Mouse (Mus musculus) kidney, embryonic 14.5 days (tissue): ENCODE measurements around the gene Wdr63. TPM values are rescaled to one million over a fixed set of nuclear protein-coding genes. Genes with fewer than 3 reads are reported as not detected.

ENCODE experiments used
- ATAC-seq: fragments of 200-750 bp; cut with Nextera tagmentation; 2 replicates; pipeline ENCODE4 v1.8.0; 2017; ENCODE audit warnings: moderate number of reproducible peaks, mild to moderate bottlenecking, moderate TSS enrichment, moderate library complexity; ENCODE audit not compliant: low FRiP score, low TSS enrichment
- H3K27ac ChIP-seq: fragments of 300-500 bp; sonication (generic); 2 replicates; pipeline ENCODE4 v1.5.1; 2014; ENCODE audit warnings: low read depth, mild to moderate bottlenecking, low read length, moderate library complexity, mixed read lengths
- H3K27me3 ChIP-seq: fragments of 300-500 bp; sonication (generic); 2 replicates; pipeline ENCODE4 v1.6.1; 2014; ENCODE audit warnings: mild to moderate bottlenecking, low read length; ENCODE audit not compliant: control insufficient read depth, insufficient read depth
- H3K36me3 ChIP-seq: fragments of 300-500 bp; sonication (generic); 2 replicates; pipeline ENCODE4 v1.6.1; 2014; ENCODE audit warnings: low read length, mixed read lengths; ENCODE audit not compliant: control insufficient read depth, insufficient read depth
- H3K4me1 ChIP-seq: fragments of 300-500 bp; sonication (generic); 2 replicates; pipeline ENCODE4 v1.6.1; 2014; ENCODE audit warnings: low read length, mixed read lengths; ENCODE audit not compliant: control insufficient read depth, insufficient read depth
- H3K4me2 ChIP-seq: fragments of 300-500 bp; sonication (generic); replicated peaks from 2 replicates; pipeline ENCODE4 v1.6.1; 2014; ENCODE audit warnings: low read depth, mild to moderate bottlenecking, low read length
- H3K4me3 ChIP-seq: fragments of 300-500 bp; sonication (generic); 2 replicates; pipeline ENCODE4 v1.5.1; 2014; ENCODE audit warnings: mild to moderate bottlenecking, low read length
- H3K9ac ChIP-seq: fragments of 300-500 bp; sonication (generic); 2 replicates; pipeline ENCODE4 v1.6.1; 2014; ENCODE audit warnings: low read depth, mild to moderate bottlenecking, low read length, moderate library complexity
- H3K9me3 ChIP-seq: fragments of 300-500 bp; sonication (generic); 2 replicates; pipeline ENCODE4 v1.6.1; 2016; ENCODE audit warnings: low read length; ENCODE audit not compliant: control insufficient read depth
- WGBS: fragments of 180-500 bp; shearing (Covaris S2); extraction: QIAGEN DNeasy Blood & Tissue Kit; methylation state at CpG from one replicate; pipeline ENCODE4 v1.1.7; 2014; 5-methylcytosine and 5-hydroxymethylcytosine counted together
- polyA plus RNA-seq: library from polyadenylated mRNA; unstranded; fragments of >200 nt; fragmentation: Nextera tagmentation; extraction: Ambion mirVana; gene quantifications from 2 replicates; pipeline ENCODE4 v1.2.1, GENCODE M21; 2014

Wdr63 gene
- polyA plus RNA-seq, 1 experiment from 2014 or later = not detected

GRCm38 (mm10) chr3:146134834-146135233, 26.9 kb upstream of the Wdr63 start:
- no peaks in the 10 kb centered on the region for H3K4me1 ChIP-seq
- H3K4me3 ChIP-seq = no peak overlapping the region
- no peaks in the 10 kb centered on the region for H3K9me3 ChIP-seq
- no peak for ATAC-seq
- no peaks in the 10 kb centered on the region for H3K36me3 ChIP-seq
- H3K27ac ChIP-seq = no peak overlapping the region
- H3K9ac ChIP-seq = no peak overlapping the region
- no peaks in the 10 kb centered on the region for H3K27me3 ChIP-seq
- no peak overlapping the region for H3K4me2 ChIP-seq
- WGBS = 56% methylated on average over 9 of the region's 9 CpGs

GRCm38 (mm10) chr3:146127205-146127604, 19.3 kb upstream of the Wdr63 start:
- Histone ChIP-seq H3K27me3 (no peaks in the 10 kb centered on the region), H3K4me2 (no peak overlapping the region), H3K4me1 (no peaks in the 10 kb centered on the region), H3K4me3 (no peak overlapping the region), H3K9me3 (no peaks in the 10 kb centered on the region), H3K36me3 (no peaks in the 10 kb centered on the region), H3K9ac (no peak overlapping the region), H3K27ac (no peak overlapping the region)
- no peak for ATAC-seq
- 76% methylated on average over 6 of the region's 6 CpGs for WGBS

GRCm38 (mm10) chr3:146123464-146123825, 15.5 kb upstream of the Wdr63 start:
- 83% methylated on average over 9 of the region's 9 CpGs for WGBS

GRCm38 (mm10) chr3:146122807-146123463, 15.0 kb upstream of the Wdr63 start:
- Histone ChIP-seq H3K9me3 (no peaks in the 10 kb centered on the region), H3K27ac (no peak overlapping the region), H3K4me1 (peaks cover 9% of the 10 kb centered on the region; the same call in 1 of the 2 replicates), H3K36me3 (no peaks in the 10 kb centered on the region), H3K27me3 (no peaks in the 10 kb centered on the region; the same call in 1 of the 2 replicates), H3K4me3 (no peak overlapping the region), H3K9ac (no peak overlapping the region), H3K4me2 (no peak overlapping the region)
- ATAC-seq = no peak
- 89% methylated on average over 8 of the region's 8 CpGs for WGBS

More at GRCm38 (mm10) chr3:146123464-146123825, 15.5 kb upstream of the Wdr63 start:
- Histone ChIP-seq H3K4me2 (no peak overlapping the region), H3K4me3 (no peak overlapping the region), H3K4me1 (peaks cover 9% of the 10 kb centered on the region; the same call in 1 of the 2 replicates), H3K9ac (no peak overlapping the region), H3K9me3 (no peaks in the 10 kb centered on the region), H3K27ac (no peak overlapping the region), H3K36me3 (no peaks in the 10 kb centered on the region), H3K27me3 (no peaks in the 10 kb centered on the region)
- no peak for ATAC-seq

GRCm38 (mm10) chr3:146122125-146122420, 14.1 kb upstream of the Wdr63 start:
- H3K4me3 ChIP-seq = no peak overlapping the region
- no peak for ATAC-seq
- H3K4me2 ChIP-seq = peak overlapping the region; percentile 50
- H3K27me3 ChIP-seq = no peaks in the 10 kb centered on the region; the same call in none of the 2 replicates
- H3K9me3 ChIP-seq = no peaks in the 10 kb centered on the region
- WGBS = 57% methylated on average over 3 of the region's 3 CpGs
- H3K9ac ChIP-seq = 0 out of 2 replicates have a peak overlapping the region, but pooled peaks have one; percentile 42
- peaks cover 9% of the 10 kb centered on the region; the same call in 1 of the 2 replicates for H3K4me1 ChIP-seq
- no peaks in the 10 kb centered on the region for H3K36me3 ChIP-seq
- H3K27ac ChIP-seq = no peak overlapping the region

- ATAC-seq = peak; percentile 75; the same call in 1 of the 2 replicates
- H3K36me3 ChIP-seq = no peaks in the 10 kb centered on the region
- peak overlapping the region; percentile 24 for H3K4me3 ChIP-seq
- H3K9ac ChIP-seq = peak overlapping the region; percentile 42; the same call in 1 of the 2 replicates
- H3K27ac ChIP-seq = no peak overlapping the region
- H3K9me3 ChIP-seq = no peaks in the 10 kb centered on the region
- 11% methylated on average over 25 of the region's 25 CpGs for WGBS
- peak overlapping the region; percentile 50 for H3K4me2 ChIP-seq
- H3K27me3 ChIP-seq = peaks cover 5% of the 10 kb centered on the region
- peaks cover 9% of the 10 kb centered on the region; the same call in 1 of the 2 replicates for H3K4me1 ChIP-seq
Measured at GRCm38 (mm10) chr3:146121310-146122124, 13.6 kb upstream of the Wdr63 start.

GRCm38 (mm10) chr3:146117997-146118457, 10.1 kb upstream of the Wdr63 start:
- no peak overlapping the region for H3K9ac ChIP-seq
- H3K4me1 ChIP-seq = peaks cover 9% of the 10 kb centered on the region; the same call in 1 of the 2 replicates
- whole genome bisulfite sequencing = 54% methylated on average over 9 of the region's 9 CpGs
- 0 out of 2 replicates have a peak, but pooled peaks have one; percentile 1 for ATAC-seq
- H3K4me3 ChIP-seq = no peak overlapping the region
- H3K27me3 ChIP-seq = peaks cover 5% of the 10 kb centered on the region
- no peak overlapping the region for H3K27ac ChIP-seq
- peak overlapping the region; percentile 49 for H3K4me2 ChIP-seq
- H3K36me3 ChIP-seq = no peaks in the 10 kb centered on the region
- no peaks in the 10 kb centered on the region for H3K9me3 ChIP-seq

- H3K4me2 ChIP-seq = peak within 1 kb of the TSS; percentile 49
- ATAC-seq = peak; percentile 53
- no peaks in the 10 kb centered on the region for H3K9me3 ChIP-seq
- H3K9ac ChIP-seq = peak within 1 kb of the TSS; percentile 32
- H3K4me3 ChIP-seq = peak within 1 kb of the TSS; percentile 35
- no peak within 1 kb of the TSS for H3K27ac ChIP-seq
- no peaks in the 10 kb centered on the region for H3K36me3 ChIP-seq
- 8% methylated on average over 35 of the region's 35 CpGs for WGBS
- H3K27me3 ChIP-seq = peaks cover 5% of the 10 kb centered on the region
- peaks cover 9% of the 10 kb centered on the region; the same call in 1 of the 2 replicates for H3K4me1 ChIP-seq
Measured at GRCm38 (mm10) chr3:146117258-146117996, 9.5 kb upstream of the Wdr63 start, which contains the start of gene Mcoln3. Mcoln3 (plus strand) TSS chr3:146117450.
